Comparison of ENCODE assay signal across 8 mouse cellular contexts in the genomic region with DNA sequence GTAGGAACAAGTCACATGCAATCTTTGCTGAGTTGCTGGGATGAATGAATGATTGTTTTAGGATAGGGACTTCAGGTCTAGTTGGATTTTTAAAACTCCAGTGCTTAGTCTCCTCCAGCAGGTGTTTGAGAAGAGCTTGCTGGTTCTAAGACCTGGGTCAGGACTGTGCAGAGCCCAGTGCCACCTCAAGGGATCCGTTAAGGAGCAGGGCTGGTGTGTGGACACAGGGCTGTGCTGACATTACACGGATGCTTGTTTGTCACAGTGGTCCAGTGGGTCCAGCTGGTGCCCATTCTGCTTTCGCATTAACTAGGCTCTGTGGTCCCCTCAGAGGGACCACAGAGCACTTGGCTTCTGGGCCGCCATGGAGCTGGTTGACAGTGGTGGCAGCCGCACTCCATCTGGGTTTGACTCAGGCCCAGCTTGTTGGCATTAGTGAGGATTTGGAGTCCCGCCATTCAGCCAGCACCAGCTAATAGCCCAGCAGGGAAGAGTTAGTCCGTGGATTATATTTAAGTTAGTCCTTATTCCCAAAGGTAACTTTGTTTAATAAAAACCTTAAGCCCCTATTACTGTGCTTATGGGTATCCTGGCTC. TPM values are rescaled to one million over a fixed set of nuclear protein-coding genes. Genes with fewer than 3 reads are reported as not detected.
DNase-seq lines count a peak whose midpoint lies in the region; ATAC-seq lines count a peak whose summit lies in the region.

No protein-coding gene starts in this region.

- no peak overlapping the region for H3K9ac ChIP-seq in limb, embryonic 13.5 days

- peak; percentile 25; the same call in 1 of the 2 replicates for ATAC-seq in limb, embryonic 13.5 days (ENCODE audit: low FRiP score, low read depth)

- H3K4me3 ChIP-seq in limb, embryonic 13.5 days = no peak overlapping the region

- H3K4me2 ChIP-seq in limb, embryonic 13.5 days (replicated peaks) = no peak overlapping the region; the same call in 1 of the 2 replicates

- peak overlapping the region; percentile 17; the same call in 1 of the 2 replicates for H3K27ac ChIP-seq in limb, embryonic 13.5 days

- peaks cover 72% of the 10 kb centered on the region for H3K4me1 ChIP-seq in limb, embryonic 13.5 days

- H3K27me3 ChIP-seq in limb, embryonic 13.5 days = peaks cover 12% of the 10 kb centered on the region; the same call in 1 of the 2 replicates

- no peaks in the 10 kb centered on the region for H3K9me3 ChIP-seq in limb, embryonic 13.5 days

- peaks cover 2% of the 10 kb centered on the region; the same call in 1 of the 2 replicates for H3K36me3 ChIP-seq in limb, embryonic 13.5 days

- peak; percentile 60 for DNase-seq in adrenal gland, postnatal 10 days
- no peak for DNase-seq in adrenal gland, adult 8-10 months
- peak; percentile 27 to 39 for DNase-seq in right cerebral cortex, adult 2 months (ENCODE audit: low spot score in 2 of 2)
- DNase-seq in right cerebral cortex, postnatal 36 days (ENCODE audit: low spot score in 2 of 2) = no peak
- no peak for DNase-seq in thymus, postnatal 25 days
- DNase-seq in heart, adult 11 months = no peak
- DNase-seq in thymus, postnatal 4 days = no peak

- WGBS in limb, embryonic 13.5 days = 29% methylated on average over 7 of the region's 7 CpGs

RNA-seq across cellular contexts. Expression of gene Wars, which starts 22.6 kb away (rescaled TPM):
- 10 to 100 TPM; 48.8 to 51.5 TPM for total RNA-seq in adrenal gland, postnatal 10 days (2021)
- 10 to 100 TPM; 63.1 to 70.0 (median 66.8) TPM for total RNA-seq in adrenal gland, adult 8-10 months (2022)
- polyA plus RNA-seq in limb, embryonic 13.5 days (2015; fragmentation: Nextera tagmentation; extraction: Ambion mirVana) = 78.8 and 81.2 TPM in 2 replicates

RNA-seq across cellular contexts. Expression of gene Wdr25, which starts 23.1 kb away (rescaled TPM):
- 1 to 10 TPM; 6.6 to 7.1 TPM for total RNA-seq in adrenal gland, postnatal 10 days (2021)
- 1 to 10 TPM; 8.1 to 9.6 (median 8.4) TPM for total RNA-seq in adrenal gland, adult 8-10 months (2022)
- 9.3 and 10.0 TPM in 2 replicates for polyA plus RNA-seq in limb, embryonic 13.5 days (2015; fragmentation: Nextera tagmentation; extraction: Ambion mirVana)

Comparison
In these comparisons a context has a peak if more than half of its experiments do, and no peak if none do; other contexts are left out.
1. DNase-seq: peak in adrenal gland, postnatal 10 days (single experiment) and right cerebral cortex, adult 2 months (2 of 2); none in adrenal gland, adult 8-10 months (single experiment), right cerebral cortex, postnatal 36 days (0 of 2), thymus, postnatal 25 days (single experiment), heart, adult 11 months (single experiment) and thymus, postnatal 4 days (single experiment).